In the genomic region with DNA sequence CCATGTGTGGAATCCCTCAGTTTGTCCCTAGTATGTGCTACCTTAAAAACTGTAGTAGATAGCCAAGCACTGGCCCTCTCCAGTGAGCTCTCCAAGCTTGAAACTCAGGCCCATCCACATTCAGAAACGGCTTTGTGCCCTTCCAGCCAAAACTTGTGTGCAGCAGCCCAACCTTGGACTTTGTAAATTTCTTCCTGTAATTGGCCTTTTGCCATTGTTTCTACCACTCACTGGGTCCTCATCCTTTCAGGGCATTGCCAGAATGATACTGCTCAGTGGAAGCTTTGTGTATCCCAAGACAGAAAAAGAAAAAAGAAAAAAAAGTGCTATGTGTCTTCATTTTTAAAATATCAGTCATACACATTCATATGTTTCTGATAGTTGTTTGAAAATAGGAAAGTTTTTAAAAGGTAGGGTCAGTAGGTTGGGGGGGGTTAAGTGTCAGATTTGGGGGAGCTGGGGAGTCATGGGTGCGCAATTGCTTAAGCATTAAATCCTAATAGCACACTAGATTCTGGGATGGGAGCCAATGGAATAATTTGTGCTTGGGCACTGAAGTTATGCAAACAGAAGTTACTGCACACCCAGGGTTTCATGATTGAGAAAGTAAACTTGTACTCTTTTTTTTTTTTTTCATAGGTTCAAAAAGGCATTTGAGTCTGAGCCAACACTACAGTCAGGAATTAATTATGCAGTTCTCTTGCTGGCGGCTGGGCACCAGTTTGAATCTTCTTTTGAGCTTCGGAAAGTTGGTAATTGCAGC, we compare ENCODE assay signal across 9 mouse cellular contexts.
DNase-seq lines count a peak whose midpoint lies in the region; ATAC-seq and TF ChIP-seq lines count a peak whose summit lies in the region.
"Had no signal": no experiment of that assay in that cellular context is flagged by ENCODE, and none has a peak within 500 bp of the region (broad histone marks: within the 10 kb centered on the region; RNA-seq: fewer than 3 reads in every experiment).

No protein-coding gene starts in this region.

- 38% methylated on average over 4 of the region's 4 CpGs for WGBS in hindbrain, embryonic 16.5 days
- 86% methylated on average over 4 of the region's 4 CpGs for WGBS in hindbrain, embryonic 10.5 days
- WGBS in cerebellum, adult 2 months = 44% methylated on average over 4 of the region's 4 CpGs

- DNase-seq in hindbrain, embryonic 10.5 days (ENCODE audit: low spot score) = no peak
- DNase-seq in adrenal gland, postnatal 36 days = peak; percentile 29 to 65
- DNase-seq in kidney, adult 18-20 months = peak; percentile 64
- peak; percentile 63 for DNase-seq in lung, postnatal 14 days
- no peak for DNase-seq in c-Kit-positive CD71-positive TER-119-positive erythroid progenitor cells, embryonic 14.5 days (ENCODE audit: low spot score)
- no peak for DNase-seq in cerebellum, adult 2 months

- TF ChIP-seq CTCF in cerebellum, adult 2 months (IDR thresholded peaks at IDR 0.05; ENCODE audit: borderline replicate concordance, insufficient read depth, low read depth, low read length) = no peak

- TF ChIP-seq POLR2A in cerebellum, adult 2 months (IDR thresholded peaks at IDR 0.05; ENCODE audit: borderline replicate concordance, insufficient read depth, low read length) = no peak

- no peak overlapping the region for H3K9ac ChIP-seq in hindbrain, embryonic 16.5 days (ENCODE audit: low read depth, low read length)
- H3K9ac ChIP-seq: embryonic facial prominence, embryonic 13.5 days had no signal

- H3K9me3 ChIP-seq in hindbrain, embryonic 16.5 days (ENCODE audit: control insufficient read depth, low read length) = no peaks in the 10 kb centered on the region
- H3K9me3 ChIP-seq in hindbrain, embryonic 10.5 days = no peaks in the 10 kb centered on the region
- H3K9me3 ChIP-seq: embryonic facial prominence, embryonic 13.5 days had no signal

- peak; percentile 86 for ATAC-seq in hindbrain, embryonic 16.5 days

- no peak overlapping the region for H3K4me2 ChIP-seq in hindbrain, embryonic 16.5 days (ENCODE audit: low read length)
- H3K4me2 ChIP-seq: embryonic facial prominence, embryonic 13.5 days had no signal

- H3K4me3 ChIP-seq in hindbrain, embryonic 16.5 days (ENCODE audit: low read length) = no peak overlapping the region
- H3K4me3 ChIP-seq in hindbrain, embryonic 10.5 days = no peak overlapping the region
- no peak overlapping the region for H3K4me3 ChIP-seq in cerebellum, adult 2 months (replicated peaks; ENCODE audit: insufficient read depth, low read depth, low read length)
- H3K4me3 ChIP-seq: embryonic facial prominence, embryonic 13.5 days; left cerebral cortex, adult 2 months had no signal

- no peaks in the 10 kb centered on the region for H3K4me1 ChIP-seq in hindbrain, embryonic 16.5 days (ENCODE audit: control insufficient read depth, insufficient read depth, low read depth, low read length)
- no peaks in the 10 kb centered on the region for H3K4me1 ChIP-seq in hindbrain, embryonic 10.5 days (replicated peaks)
- peaks cover 5% of the 10 kb centered on the region; the same call in 1 of the 2 replicates for H3K4me1 ChIP-seq in cerebellum, adult 2 months (ENCODE audit: control insufficient read depth, insufficient read depth, low read length)

- H3K27me3 ChIP-seq in hindbrain, embryonic 16.5 days (replicated peaks; ENCODE audit: control insufficient read depth, insufficient read depth, low read length) = no peaks in the 10 kb centered on the region
- no peaks in the 10 kb centered on the region for H3K27me3 ChIP-seq in hindbrain, embryonic 10.5 days (ENCODE audit: insufficient read depth, poor library complexity, severe bottlenecking)
- H3K27me3 ChIP-seq in cerebellum, adult 2 months (ENCODE audit: control insufficient read depth, insufficient read depth, low read length) = no peaks in the 10 kb centered on the region
- H3K27me3 ChIP-seq: embryonic facial prominence, embryonic 13.5 days had no signal

- no peak overlapping the region for H3K27ac ChIP-seq in hindbrain, embryonic 16.5 days (ENCODE audit: low read depth, low read length)
- no peak overlapping the region for H3K27ac ChIP-seq in hindbrain, embryonic 10.5 days
- no peak overlapping the region for H3K27ac ChIP-seq in cerebellum, adult 2 months (ENCODE audit: insufficient read depth, low read length)
- H3K27ac ChIP-seq: embryonic facial prominence, embryonic 13.5 days; left cerebral cortex, adult 2 months had no signal

- no peaks in the 10 kb centered on the region for H3K36me3 ChIP-seq in hindbrain, embryonic 16.5 days (ENCODE audit: control insufficient read depth, insufficient read depth, low read length)
- no peaks in the 10 kb centered on the region for H3K36me3 ChIP-seq in hindbrain, embryonic 10.5 days
- H3K36me3 ChIP-seq: embryonic facial prominence, embryonic 13.5 days had no signal

Comparison
In these comparisons a context has a peak if more than half of its experiments do, and no peak if none do; other contexts are left out.
1. DNase-seq: peak in adrenal gland, postnatal 36 days (2 of 2), kidney, adult 18-20 months (single experiment) and lung, postnatal 14 days (single experiment); none in hindbrain, embryonic 10.5 days (single experiment), c-Kit-positive CD71-positive TER-119-positive erythroid progenitor cells, embryonic 14.5 days (single experiment) and cerebellum, adult 2 months (0 of 2).